Mouse (Mus musculus): ENCODE results near the gene Fbxo3.
"Not testable (repeated sequence)": the region's sequence is repeated elsewhere in the genome, so short reads cannot be mapped to it uniquely, and the experiment has no call there.

The Fbxo3 gene

DNA sequence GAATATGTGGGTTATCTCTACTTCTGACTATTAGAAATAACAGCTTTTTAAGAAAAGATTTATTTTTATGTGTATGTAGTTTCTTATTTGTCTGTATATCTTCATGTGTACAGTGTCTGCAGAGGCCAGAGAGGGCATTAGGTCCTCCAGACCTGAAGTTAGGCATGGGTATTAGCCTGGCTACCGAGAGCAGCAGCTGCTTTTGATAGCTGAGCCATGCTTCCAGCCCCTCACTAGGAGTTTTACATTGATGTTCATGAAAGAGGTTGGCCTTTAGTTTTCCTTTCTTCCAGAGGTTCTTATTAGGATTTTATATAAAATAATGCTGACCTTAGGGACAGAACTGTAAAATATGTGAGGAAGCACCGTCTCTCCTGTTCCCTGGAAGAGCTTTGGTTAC is 10.7 kb downstream of the Fbxo3 start:
- DNase-seq (ENCODE audit: low spot score) = no peak

DNA sequence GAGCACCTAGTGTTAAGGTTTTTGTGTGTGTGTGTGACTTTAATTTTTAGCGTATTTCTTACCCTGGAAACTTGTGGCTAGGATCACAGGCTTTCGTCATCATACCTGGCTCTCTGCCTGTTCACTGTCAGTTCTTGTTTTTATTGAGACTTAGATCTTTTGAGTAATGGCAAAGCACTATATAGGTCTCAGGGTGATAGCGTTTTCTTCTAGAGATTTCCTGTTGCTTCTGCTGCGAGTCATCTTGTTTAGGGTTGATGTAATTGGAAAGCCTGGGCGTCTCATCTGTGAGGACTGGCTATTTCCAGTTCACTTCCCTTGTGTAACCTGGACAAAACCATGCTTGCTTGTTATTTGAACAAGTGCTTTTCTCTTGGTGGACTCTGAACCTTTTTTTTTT is 14.1 kb downstream of the Fbxo3 start:
- no peak for DNase-seq (ENCODE audit: low spot score)

DNA sequence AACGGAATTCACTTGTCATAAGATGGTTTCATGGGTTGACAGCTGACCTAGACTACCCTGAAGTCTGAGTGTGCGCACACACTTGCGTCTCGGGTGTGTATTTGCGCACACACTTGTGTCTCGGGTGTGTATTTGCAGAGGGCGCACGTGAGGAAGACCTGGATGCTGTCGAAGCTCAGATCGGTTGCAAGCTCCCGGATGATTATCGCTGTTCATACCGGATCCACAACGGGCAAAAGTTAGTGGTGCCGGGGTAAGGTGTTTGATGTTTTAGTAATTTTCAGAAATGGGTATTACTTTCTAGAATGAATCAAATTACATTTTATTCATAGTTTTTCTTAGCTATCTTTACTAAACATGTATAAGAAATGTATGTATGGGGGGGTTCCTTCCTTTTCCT is 15.2 kb downstream of the Fbxo3 start:
- no peak for DNase-seq (ENCODE audit: low spot score)

DNA sequence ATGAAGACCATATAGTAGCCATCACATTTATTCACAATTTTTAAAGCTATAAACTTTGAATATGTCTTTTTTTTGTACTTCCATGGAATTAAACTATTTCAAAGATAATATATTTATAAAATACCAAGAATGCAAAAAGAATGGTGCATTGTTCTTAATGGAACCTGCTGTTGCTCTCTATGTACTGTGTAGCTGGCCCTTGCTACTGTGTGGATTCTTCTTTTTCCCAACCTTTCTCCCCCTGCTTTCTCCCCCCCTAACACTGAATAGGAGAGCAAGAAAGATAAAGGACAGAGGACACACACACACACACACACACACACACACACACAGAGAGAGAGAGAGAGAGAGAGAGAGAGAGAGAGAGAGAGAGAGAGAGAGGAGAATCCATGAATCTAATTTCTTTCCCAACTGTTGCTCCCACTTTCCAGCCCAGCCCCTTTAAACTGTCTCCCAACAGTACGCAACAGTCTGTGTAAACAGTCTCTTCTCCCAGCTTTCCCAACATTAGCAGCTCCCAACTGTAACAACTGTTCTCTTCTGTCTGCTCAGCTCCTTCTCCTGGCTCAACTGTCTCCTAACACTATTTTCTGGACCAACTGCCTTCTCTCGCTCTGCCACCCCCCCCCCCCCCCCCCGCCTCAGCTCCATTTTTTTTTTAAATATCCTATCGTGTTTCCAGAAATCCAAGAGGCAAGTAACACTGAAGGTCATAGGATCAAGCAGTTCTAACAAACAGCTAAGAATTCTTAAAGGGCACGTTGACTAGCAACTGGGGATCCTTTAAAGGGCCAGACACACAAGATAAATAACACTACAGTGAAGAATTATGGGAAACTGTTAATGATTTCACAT is 16.3 kb downstream of the Fbxo3 start:
- no peak for DNase-seq (ENCODE audit: low spot score)

DNA sequence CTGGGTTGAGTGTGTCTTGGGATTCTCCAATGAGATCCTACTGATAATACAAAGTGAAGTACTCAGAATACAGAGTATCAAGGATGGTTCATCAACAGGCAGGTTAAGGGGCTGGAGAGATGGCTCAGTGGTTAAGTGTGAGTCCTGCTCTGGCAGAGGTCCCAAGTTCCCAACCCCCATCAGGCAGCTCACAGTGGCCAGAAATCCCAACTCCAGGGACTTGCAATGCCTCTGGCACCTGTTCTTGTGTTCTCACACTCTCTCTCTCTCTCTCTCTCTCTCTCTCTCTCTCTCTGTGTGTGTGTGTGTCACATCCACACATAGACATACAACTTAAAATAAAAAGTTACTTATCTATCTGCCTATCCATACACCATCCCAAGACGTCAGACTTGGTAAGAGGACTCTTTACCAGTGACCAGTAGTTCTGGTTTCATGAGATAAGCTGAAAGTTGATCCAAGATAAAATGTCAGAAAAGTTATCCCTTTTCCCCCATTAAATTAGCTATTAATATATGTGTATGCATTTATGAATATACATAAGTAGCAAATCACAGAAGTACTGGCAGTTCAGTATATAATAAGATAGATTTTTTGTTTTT is 17.1 kb downstream of the Fbxo3 start:
- no peak for DNase-seq (ENCODE audit: low spot score)

DNA sequence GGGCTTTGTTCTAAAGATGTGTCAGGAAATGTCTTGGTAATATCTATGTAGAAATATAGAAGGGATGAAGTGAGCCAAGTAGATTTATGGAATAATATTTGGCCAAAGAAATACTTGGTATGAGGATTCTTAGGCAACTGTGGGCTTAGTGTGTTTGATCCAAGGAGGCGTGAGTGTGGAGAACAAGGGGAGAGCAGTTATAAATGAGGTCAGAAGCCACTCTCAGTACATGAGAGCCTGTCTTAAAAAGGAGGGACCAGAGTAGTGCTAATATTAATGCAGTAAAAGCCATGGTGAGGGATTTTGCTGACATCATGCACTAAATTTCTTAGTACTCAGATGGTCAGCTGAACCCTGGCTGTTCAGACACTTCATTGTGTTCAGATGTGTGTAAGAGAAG is 30.9 kb downstream of the Fbxo3 start:
- DNase-seq (ENCODE audit: low spot score) = no peak

DNA sequence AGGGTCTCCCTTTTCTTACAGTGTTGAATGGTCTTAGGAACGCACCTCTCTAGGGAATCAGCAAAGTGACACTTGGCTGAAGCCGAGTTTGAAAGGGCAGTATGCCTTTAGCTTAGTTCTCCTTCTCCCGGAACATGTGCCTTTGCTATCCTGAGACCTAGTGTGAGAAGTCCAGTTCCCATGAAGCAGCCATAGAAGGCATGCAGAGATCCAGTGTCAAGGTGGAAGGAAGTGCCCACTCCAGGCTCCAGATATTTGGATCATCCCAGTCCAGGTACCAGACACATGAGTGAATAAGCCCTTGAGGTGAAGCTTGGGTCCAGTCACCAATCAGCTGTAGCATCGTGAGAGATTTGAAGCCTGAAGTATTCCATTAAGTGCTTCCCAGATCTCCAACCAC is 31.4 kb downstream of the Fbxo3 start:
- no peak for DNase-seq (ENCODE audit: low spot score)

DNA sequence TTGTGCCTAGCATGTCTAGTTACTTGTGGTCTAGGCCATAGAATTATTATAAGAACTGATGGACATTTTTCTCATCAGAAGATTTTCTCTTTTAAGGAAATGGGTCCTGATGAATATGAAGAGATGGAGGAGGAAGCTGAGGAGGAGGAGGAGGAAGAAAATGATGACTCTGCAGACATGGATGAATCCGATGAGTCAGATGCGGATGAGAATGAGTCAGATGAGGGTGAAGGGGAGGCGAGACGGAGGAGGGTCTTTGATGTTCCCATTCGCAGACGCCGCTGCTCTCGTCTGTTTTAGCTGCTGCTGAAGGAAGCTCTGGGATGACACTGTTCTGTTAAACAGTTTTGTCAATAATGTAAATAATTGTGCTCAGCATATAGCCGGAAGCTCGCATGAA is 32.3 kb downstream of the Fbxo3 start:
- DNase-seq (ENCODE audit: low spot score) = no peak

DNA sequence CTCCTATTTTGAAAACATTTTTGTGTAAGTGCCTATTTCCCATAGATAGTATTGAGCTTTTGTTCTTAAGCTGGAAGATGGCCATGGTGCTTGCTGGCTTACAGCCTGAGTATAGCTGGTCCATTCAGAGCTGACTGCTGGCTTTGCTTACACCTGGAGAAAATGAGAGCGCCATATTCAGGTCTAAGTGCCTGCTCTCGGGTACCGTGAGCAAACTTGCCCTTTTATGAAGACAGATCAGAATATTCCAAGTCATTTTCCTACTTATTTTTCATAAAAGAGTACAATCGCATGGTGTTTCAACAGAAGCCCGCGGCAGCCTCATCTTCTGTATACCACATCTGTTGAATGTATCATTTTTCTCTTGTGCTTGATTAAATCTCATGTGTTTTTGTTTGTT is 33.5 kb downstream of the Fbxo3 start:
- no peak for DNase-seq (ENCODE audit: low spot score)

DNA sequence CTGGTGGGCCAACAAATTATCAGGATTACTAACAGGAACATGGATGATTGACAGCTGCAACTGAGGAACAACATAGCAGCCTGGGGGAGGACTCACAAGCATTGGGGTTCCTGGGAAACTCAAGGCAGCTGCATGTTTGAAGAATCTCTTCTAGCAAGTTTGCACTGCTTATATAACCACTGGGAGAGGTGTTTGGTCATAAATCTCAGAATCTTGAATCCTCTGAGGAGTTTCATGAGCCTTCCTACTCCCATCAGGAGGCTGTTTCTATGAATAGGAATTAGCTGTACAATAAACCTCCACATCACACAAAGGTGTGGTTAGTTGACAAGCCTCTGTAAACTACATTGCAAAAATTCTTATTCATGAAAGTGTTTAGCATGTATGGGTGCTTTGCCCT is 35.1 kb downstream of the Fbxo3 start:
- DNase-seq (ENCODE audit: low spot score) = no peak

DNA sequence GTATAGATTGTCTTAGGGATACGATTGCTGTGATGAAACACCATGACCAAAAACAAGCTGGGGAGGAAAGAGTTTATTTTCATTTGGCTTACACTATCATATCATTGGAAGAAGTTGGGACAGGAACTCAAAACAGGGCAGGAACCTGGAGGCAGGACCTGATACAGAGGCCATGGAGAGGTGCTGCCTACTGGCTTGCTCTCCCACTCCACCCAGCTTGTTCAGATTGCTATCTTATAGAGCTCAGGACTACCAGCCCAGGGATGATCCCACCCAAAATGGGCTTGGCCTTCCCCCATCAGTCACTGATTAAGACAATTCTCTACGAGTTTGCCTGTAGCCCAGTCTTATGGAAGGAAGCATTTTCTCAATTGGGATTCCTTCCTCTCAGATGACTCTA is 36.6 kb downstream of the Fbxo3 start:
- no peak for DNase-seq (ENCODE audit: low spot score)

DNA sequence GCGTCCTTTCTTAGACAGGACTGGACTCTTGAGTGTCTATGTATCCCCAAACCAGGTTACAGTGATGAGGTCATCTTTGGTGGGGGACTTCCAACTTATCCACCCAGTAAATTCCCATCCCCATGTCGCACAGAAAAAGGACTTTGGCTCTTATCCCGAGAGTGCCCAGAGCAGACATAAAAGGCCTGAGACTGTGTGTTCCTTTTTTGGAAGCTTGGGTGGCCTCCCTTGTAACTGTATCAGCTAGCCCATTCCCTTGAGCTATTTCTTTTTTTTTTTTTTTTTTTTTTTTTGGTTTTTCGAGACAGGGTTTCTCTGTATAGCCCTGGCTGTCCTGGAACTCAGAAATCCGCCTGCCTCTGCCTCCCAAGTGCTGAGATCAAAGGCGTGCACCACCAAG is 38.0 kb downstream of the Fbxo3 start, which contains the start of gene Gm10912:
TSS of gene Gm10912 (plus strand) at position 301 of the 400 bp plus-strand sequence.
- not testable (repeated sequence) for DNase-seq (ENCODE audit: low spot score)

DNA sequence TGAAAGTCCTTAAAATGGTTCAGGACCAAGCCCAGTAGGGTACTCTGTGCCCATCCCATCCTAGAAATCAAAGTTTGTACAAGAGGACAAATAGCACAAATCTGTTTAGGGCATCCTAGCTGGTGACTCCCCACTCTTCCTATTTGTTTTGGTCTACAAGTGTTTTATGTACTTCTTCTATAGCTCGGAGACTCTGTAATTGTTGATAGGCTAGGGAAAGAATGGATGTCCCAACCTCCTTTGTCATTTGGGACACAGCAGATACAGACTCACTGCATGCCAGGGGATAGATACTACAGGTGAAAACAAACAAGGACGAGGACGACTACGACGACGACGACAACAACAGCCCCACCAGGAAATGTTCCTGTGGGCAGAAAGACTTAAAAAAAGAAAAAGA is 40.9 kb downstream of the Fbxo3 start, which contains the start of gene Gm10799:
TSS of gene Gm10799 (minus strand) at position 101 of the 400 bp plus-strand sequence.
- DNase-seq (ENCODE audit: low spot score) = not testable (repeated sequence)

DNA sequence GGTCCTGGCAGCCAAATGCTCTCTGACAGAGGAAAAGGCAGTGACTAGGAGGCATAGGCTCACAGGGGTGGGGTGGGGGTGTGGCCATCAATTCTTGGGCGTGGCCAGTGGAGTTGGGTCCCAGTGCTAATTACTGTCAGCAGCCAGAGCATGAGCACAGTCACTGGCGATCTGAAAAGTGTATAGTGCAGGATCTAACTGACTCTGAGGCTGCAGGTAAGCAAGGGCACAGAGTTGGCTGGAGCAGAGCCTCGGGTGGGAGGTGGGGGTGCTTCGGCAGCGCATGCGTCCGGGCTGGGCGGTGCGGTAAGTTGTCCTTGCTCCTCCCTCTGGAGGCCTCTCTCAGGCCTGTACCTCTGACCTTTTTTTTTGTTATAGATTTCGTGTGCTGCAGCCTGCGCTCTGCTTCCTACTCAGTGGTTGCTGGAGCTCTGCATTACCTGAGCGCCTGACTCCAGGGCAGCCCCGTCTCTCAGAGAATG is 42.2 kb downstream of the Fbxo3 start, which contains the start of gene Cd59b:
TSS of gene Cd59b (plus strand) at position 146 of the 482 bp plus-strand sequence.
- DNase-seq (ENCODE audit: low spot score) = no peak

DNA sequence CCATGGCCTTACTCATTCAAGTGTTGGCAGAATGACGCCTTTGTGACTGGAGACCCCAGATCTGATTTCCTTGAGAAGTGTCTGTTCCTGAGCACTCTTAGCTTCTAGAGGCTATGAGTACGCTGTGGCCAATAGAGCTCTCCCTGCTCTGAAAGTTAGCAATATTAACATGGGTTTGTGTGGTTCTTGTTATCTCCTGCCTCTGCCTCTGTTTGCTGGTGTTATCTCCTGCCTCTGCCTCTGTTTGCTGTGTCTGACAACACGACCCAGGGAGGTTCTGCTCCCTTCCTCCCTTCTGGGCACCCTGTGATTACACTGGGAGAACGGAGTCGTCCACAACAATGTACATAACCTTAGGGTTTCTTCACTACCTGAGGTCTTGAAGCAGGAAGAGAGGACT is 50.8 kb downstream of the Fbxo3 start:
- not testable (repeated sequence) for DNase-seq (ENCODE audit: low spot score)

DNA sequence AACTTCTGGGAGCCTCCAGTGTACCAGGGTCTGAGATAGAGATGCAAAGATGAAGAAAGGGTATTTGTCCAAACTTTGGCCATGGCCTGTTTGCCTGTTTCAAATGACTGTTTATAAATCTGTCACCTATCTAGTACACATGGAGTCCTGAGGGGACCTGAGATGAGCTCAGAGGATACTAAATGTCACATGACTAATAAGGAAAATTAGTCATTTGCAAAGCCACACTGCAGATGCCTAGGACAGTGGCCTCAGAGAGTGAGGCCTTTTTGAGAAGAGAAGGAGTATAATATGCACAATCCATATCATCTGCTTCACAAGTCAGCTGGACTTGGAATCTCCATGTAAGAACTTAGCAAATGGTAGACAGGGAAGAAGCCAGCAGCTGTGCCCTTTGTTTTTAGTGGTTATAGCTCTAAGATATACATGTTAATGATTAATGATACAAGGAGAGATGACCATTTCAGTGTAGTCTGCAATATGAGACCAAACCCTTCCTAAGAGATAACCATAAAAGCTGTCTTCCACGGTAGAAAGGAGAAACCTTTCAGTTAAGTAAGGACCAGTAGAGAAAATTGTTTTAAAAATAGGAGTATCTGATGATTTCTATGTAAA is 54.0 kb downstream of the Fbxo3 start:
- DNase-seq (ENCODE audit: low spot score) = not testable (repeated sequence)

DNA sequence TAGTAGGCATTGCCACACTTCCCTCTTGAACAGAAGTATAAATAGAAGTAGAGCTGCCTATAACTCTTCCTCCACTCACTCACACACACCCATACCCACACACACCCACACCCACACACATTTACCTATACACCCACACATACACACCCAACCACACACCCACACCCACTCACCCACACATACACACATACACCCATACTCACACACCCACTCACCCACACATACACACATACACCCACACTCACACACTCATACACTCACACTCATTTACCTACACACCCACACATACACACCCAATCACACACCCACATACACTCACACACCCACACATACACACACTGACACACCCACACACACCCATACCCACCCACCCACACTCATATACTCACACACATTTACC is 55.0 kb downstream of the Fbxo3 start:
- DNase-seq (ENCODE audit: low spot score) = no peak

DNA sequence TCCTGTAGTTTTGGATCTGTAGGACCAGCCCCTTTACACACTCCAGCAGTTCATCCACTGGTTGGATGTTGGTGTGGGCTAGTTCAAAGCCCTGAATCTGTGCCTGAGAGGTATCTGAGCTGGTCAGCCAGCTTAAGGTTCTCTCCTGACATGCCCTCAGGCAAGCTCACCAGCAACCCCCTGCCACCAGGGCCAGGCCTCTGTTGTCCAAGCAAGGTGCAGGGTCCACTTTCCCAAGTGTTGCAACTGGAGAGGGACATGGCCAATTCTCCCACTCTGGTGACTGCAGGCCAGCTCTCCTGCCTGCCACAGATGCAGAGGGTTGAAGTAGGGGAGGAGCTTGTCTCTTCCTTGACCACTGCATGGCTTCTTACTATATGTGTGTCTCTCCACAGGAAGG is 56.5 kb downstream of the Fbxo3 start:
- DNase-seq (ENCODE audit: low spot score) = not testable (repeated sequence)

DNA sequence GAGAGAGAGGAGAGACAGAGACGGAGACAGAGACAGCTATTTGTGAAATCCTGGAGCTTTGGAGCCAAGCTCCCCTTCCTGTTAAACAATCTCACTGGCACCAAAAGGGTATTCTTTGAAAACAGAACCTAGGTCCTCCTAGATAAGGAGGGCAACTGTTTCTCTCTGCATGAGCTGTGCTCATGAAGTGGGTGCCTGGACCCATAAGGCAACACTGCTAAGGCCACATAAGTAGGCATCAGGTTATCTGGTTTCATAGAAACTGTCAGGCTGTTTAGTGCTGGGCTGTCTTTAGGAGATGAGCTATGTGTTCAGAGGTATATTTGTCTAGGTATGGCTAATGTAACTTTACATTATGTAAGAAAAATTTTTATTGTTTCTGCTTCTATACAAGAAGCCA is 60.0 kb downstream of the Fbxo3 start:
- DNase-seq (ENCODE audit: low spot score) = not testable (repeated sequence)

DNA sequence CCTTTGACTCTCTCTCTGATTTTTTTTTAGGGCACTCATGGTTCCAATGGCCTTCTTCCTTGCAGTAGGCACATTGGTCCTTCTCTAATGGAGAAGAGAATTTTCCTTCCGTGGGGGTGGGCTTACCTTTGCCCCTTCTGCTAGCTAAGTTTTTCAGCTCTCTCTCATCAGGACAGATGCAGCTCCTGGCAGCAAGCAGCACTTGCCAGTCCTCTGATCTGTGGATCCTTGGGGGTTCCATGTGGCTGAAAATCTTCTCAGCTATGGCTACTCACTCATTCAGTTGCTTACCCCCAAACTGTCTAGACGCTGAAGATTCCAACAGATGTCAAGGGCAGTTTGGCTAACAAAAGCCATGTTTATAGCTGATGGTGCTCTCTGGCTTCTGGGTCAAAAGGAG is 65.8 kb downstream of the Fbxo3 start:
- DNase-seq (ENCODE audit: low spot score) = no peak

DNA sequence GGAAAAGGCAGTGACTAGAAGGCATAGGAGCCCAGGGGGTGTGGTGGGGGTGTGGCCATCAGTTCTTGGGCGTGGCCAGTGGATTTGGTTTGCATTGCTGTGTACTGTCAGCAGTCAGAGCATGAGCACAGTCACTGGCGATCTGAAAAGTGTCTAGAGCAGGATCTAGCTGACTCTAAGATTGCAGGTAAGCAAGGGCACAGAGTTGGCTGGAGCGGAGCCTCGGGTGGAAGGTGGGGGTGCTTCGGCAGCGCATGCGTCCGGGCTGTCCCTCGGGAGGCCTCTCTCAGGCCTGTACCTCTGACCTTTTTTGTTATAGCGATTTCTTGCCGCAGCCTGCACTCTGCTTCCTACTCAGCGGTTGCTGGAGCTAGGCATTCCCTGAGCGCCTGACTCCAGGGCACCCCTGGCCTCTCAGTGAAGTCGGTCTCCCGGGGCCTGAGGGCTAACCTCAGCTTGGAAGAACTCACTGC is 68.3 kb downstream of the Fbxo3 start, which contains the start of gene Cd59a:
TSS of gene Cd59a (plus strand) at position 61 of the 473 bp plus-strand sequence.
- no peak for DNase-seq (ENCODE audit: low spot score)

DNA sequence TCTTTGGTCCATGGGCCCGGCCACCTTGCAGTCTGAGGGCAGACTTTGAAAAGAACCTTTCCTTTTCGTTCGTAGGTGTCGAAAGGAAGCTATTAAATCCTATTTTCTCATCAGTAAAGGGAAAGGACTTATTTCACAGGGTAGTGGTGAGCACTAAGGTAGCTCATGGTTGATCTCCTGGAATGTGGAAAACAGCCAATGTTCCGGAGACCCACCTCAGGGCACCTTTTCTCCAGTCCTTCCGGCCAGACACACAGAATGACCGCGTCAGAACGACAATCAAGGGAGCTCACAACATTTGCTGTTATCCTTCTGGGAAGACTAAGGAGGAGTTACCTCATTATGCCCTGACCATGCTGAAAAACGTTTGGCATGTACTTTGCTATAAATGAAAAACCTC is 68.7 kb downstream of the Fbxo3 start:
- no peak for DNase-seq (ENCODE audit: low spot score)

DNA sequence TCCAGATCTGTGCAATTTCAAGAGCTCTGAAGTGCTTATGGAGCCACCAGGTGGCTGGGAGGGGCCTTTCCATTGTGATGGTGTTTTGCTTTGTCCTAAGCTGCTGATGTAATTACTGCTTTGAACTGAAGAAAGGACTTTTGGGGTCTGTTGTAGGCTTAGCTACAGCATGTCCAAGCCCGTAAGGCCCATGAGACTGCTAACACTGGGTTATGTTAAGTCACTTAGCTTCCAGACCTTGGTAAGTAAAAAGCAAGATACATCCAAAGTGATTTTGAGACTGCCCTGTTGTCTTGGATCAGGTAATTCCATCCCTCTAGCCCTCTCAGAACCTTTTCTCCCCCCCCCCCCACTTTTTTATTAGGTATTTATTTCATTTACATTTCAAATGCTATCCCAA is 69.3 kb downstream of the Fbxo3 start:
- not testable (repeated sequence) for DNase-seq (ENCODE audit: low spot score)
